In genomic region chr12:108264918-108265317, GRCm38 (mm10) we compare ENCODE assay signal across 11 mouse cellular contexts. TPM values are rescaled to one million over a fixed set of nuclear protein-coding genes. Genes with fewer than 3 reads are reported as not detected.
A peak's percentile ranks its signal among the peaks of the same experiment; 100 is the strongest.
DNase-seq lines count a peak whose midpoint lies in the region; ATAC-seq lines count a peak whose summit lies in the region.
"Had no signal": no experiment of that assay in that cellular context is flagged by ENCODE, and none has a peak within 500 bp of the region (broad histone marks: within the 10 kb centered on the region; RNA-seq: fewer than 3 reads in every experiment).

No protein-coding gene starts in this region.

- 66% methylated on average over 7 of the region's 7 CpGs for WGBS in heart, embryonic 12.5 days
- WGBS in hindbrain, embryonic 12.5 days = 72% methylated on average over 7 of the region's 7 CpGs
- WGBS in liver, embryonic 16.5 days (ENCODE audit: insufficient replicate concordance) = 41% methylated on average over 7 of the region's 7 CpGs

- no peak overlapping the region for H3K4me2 ChIP-seq in heart, embryonic 12.5 days
- peak overlapping the region; percentile 44 for H3K4me2 ChIP-seq in hindbrain, embryonic 12.5 days (replicated peaks)
- H3K4me2 ChIP-seq in liver, embryonic 16.5 days (ENCODE audit: low read depth, low read length) = no peak overlapping the region

- H3K36me3 ChIP-seq in heart, embryonic 12.5 days = no peaks in the 10 kb centered on the region
- no peaks in the 10 kb centered on the region for H3K36me3 ChIP-seq in hindbrain, embryonic 12.5 days
- H3K36me3 ChIP-seq in liver, embryonic 16.5 days (ENCODE audit: control insufficient read depth, insufficient read depth) = no peaks in the 10 kb centered on the region

- no peak overlapping the region for H3K27ac ChIP-seq in heart, embryonic 12.5 days (ENCODE audit: poor library complexity, severe bottlenecking)
- H3K27ac ChIP-seq in brown adipose tissue, adult 24 weeks (replicated peaks; ENCODE audit: low read depth, low read length) = peak overlapping the region; percentile 52
- H3K27ac ChIP-seq in hindbrain, embryonic 12.5 days = peak overlapping the region; percentile 90
- H3K27ac ChIP-seq in liver, embryonic 16.5 days (ENCODE audit: low read length) = peak overlapping the region; percentile 65

- H3K9me3 ChIP-seq in heart, embryonic 12.5 days (replicated peaks) = no peaks in the 10 kb centered on the region
- H3K9me3 ChIP-seq in hindbrain, embryonic 12.5 days (replicated peaks) = no peaks in the 10 kb centered on the region
- no peaks in the 10 kb centered on the region for H3K9me3 ChIP-seq in liver, embryonic 16.5 days (replicated peaks; ENCODE audit: control insufficient read depth, low read length)

- intact Hi-C loops in heart, postnatal 25 days (cut with DNase I) = no loop called here

- H3K27me3 ChIP-seq in heart, embryonic 12.5 days (replicated peaks) = no peaks in the 10 kb centered on the region
- H3K27me3 ChIP-seq in hindbrain, embryonic 12.5 days = no peaks in the 10 kb centered on the region
- H3K27me3 ChIP-seq in liver, embryonic 16.5 days (ENCODE audit: control insufficient read depth, insufficient read depth, low read depth, low read length) = no peaks in the 10 kb centered on the region

- H3K9ac ChIP-seq in heart, embryonic 12.5 days = peak overlapping the region; percentile 16; the same call in 1 of the 2 replicates
- H3K9ac ChIP-seq in hindbrain, embryonic 12.5 days = no peak overlapping the region
- no peak overlapping the region for H3K9ac ChIP-seq in liver, embryonic 16.5 days (ENCODE audit: low read depth, low read length)

- no peak overlapping the region for H3K4me3 ChIP-seq in heart, embryonic 12.5 days
- H3K4me3 ChIP-seq in brown adipose tissue, adult 24 weeks (ENCODE audit: insufficient read depth, low read depth, low read length) = no peak overlapping the region
- no peak overlapping the region for H3K4me3 ChIP-seq in hindbrain, embryonic 12.5 days
- no peak overlapping the region for H3K4me3 ChIP-seq in liver, embryonic 16.5 days (ENCODE audit: low read depth, low read length)

- no peak for DNase-seq in heart, postnatal 25 days (ENCODE audit: low spot score)
- no peak for DNase-seq in frontal cortex, adult 2 months (ENCODE audit: extremely low spot score in 1 of 2, low spot score in 1 of 2)
- no peak for DNase-seq in layer of hippocampus, postnatal 36 days
- DNase-seq in adrenal gland, adult 18-20 months (ENCODE audit: low spot score in 2 of 2) = no peak
- DNase-seq: adrenal gland, adult 8-10 months; cerebellum, adult 11 months; kidney, adult 18-20 months had no signal

- peaks cover 91% of the 10 kb centered on the region for H3K4me1 ChIP-seq in heart, embryonic 12.5 days (replicated peaks)
- peaks cover 45% of the 10 kb centered on the region for H3K4me1 ChIP-seq in brown adipose tissue, adult 24 weeks (ENCODE audit: control insufficient read depth, insufficient read depth, insufficient read length, low read length)
- peaks cover 88% of the 10 kb centered on the region for H3K4me1 ChIP-seq in hindbrain, embryonic 12.5 days
- peaks cover 24% of the 10 kb centered on the region for H3K4me1 ChIP-seq in liver, embryonic 16.5 days (ENCODE audit: control insufficient read depth, low read depth, low read length)

- no peak for ATAC-seq in heart, embryonic 12.5 days (ENCODE audit: insufficient number of reproducible peaks, low FRiP score)
- ATAC-seq in hindbrain, embryonic 12.5 days (ENCODE audit: low FRiP score) = no peak
- ATAC-seq in liver, embryonic 16.5 days (ENCODE audit: low read depth) = peak; percentile 80

RNA-seq across cellular contexts. Expression of gene Ccdc85c, which starts 10.3 kb away (rescaled TPM):
- polyA plus RNA-seq in heart, embryonic 12.5 days (2016; fragmentation: Nextera tagmentation; extraction: Ambion mirVana) = 5.9 and 6.0 TPM in 2 replicates
- total RNA-seq in heart, postnatal 25 days (2021) = 10 to 100 TPM; 36.4 to 40.9 TPM
- polyA plus RNA-seq in brown adipose tissue, adult 24 weeks (2012; ENCODE audit: insufficient read depth, insufficient read length, missing spikeins) = 2.3 and 3.3 TPM in 2 replicates
- 15.2 and 16.3 TPM in 2 replicates for polyA plus RNA-seq in hindbrain, embryonic 12.5 days (2016; fragmentation: Nextera tagmentation; extraction: Ambion mirVana)
- polyA plus RNA-seq in liver, embryonic 16.5 days (2015; fragmentation: Nextera tagmentation; extraction: Ambion mirVana) = 1.2 and 1.3 TPM in 2 replicates
- 44.2 and 44.8 TPM in 2 replicates for polyA plus RNA-seq in frontal cortex, adult 2 months (2012; rRNA removed)
- total RNA-seq in layer of hippocampus, postnatal 36 days (2021) = 10 to 100 TPM; 68.1 to 70.0 TPM
- 10 to 100 TPM; 21.3 to 22.9 TPM for total RNA-seq in adrenal gland, adult 18-20 months (2021)

RNA-seq across cellular contexts. Expression of gene Hhipl1, which starts 41.2 kb away (rescaled TPM):
- polyA plus RNA-seq in heart, embryonic 12.5 days (2016; fragmentation: Nextera tagmentation; extraction: Ambion mirVana) = 0.82 and 1.2 TPM in 2 replicates
- 1 to 10 TPM in 1 of 2 experiments, under 1 TPM in 1; 0.95 to 1.7 TPM for total RNA-seq in heart, postnatal 25 days (2021)
- polyA plus RNA-seq in brown adipose tissue, adult 24 weeks (2012; ENCODE audit: insufficient read depth, insufficient read length, missing spikeins) = not detected in 2 replicates
- 2.4 and 2.7 TPM in 2 replicates for polyA plus RNA-seq in hindbrain, embryonic 12.5 days (2016; fragmentation: Nextera tagmentation; extraction: Ambion mirVana)
- 0.05 TPM in 1 of 2 replicates, not detected in the other for polyA plus RNA-seq in liver, embryonic 16.5 days (2015; fragmentation: Nextera tagmentation; extraction: Ambion mirVana)
- 10.3 and 10.6 TPM in 2 replicates for polyA plus RNA-seq in frontal cortex, adult 2 months (2012; rRNA removed)
- total RNA-seq in layer of hippocampus, postnatal 36 days (2021) = 1 to 10 TPM; 4.5 to 5.7 TPM
- total RNA-seq in adrenal gland, adult 18-20 months (2021) = 1 to 10 TPM in 1 of 2 experiments, under 1 TPM in 1; 0.89 to 1.4 TPM
